Mouse (Mus musculus): Measurements from ENCODE around the gene Gpatch4.

GRCm38 (mm10) chr3:88042661-88043421 is at the start of gene Gpatch4:
- TF ChIP-seq POLR2A (IDR thresholded peaks at IDR 0.05; ENCODE audit: low read depth, low read length) = no peak
- no peak for TF ChIP-seq CTCF (conservative IDR thresholded peaks at IDR 0.05; ENCODE audit: insufficient read depth, insufficient read length, low read depth, low read length)

Measured in kidney, adult 2 months (tissue).